Mouse (Mus musculus): ENCODE data around the gene Slirp. TPM values are rescaled to one million over a fixed set of nuclear protein-coding genes. Genes with fewer than 3 reads are reported as not detected.
"Not testable (repeated sequence)": the region's sequence is repeated elsewhere in the genome, so short reads cannot be mapped to it uniquely, and the experiment has no call there.

Slirp gene
- polyA plus RNA-seq, 2 experiments, result 38.5 to 182 TPM

GRCm38 (mm10) chr12:87471964-87472786 is 28.5 kb downstream of the Slirp start, which contains the start of gene Snw1:
TSS of gene Snw1 (minus strand) at chr12:87472274.
- WGBS (ENCODE audit: insufficient replicate concordance), result 3% methylated on average over 44 of the region's 45 CpGs
- TF ChIP-seq CTCF (IDR thresholded peaks at IDR 0.05; ENCODE audit: low read depth), result no peak
- 0 out of 2 replicates have a peak, but pooled peaks have one; percentile 34 for TF ChIP-seq EP300 (IDR thresholded peaks at IDR 0.05; ENCODE audit: low read depth)
- H3K36me3 ChIP-seq (replicated peaks; ENCODE audit: control insufficient read depth, insufficient read depth, low read depth), result peaks cover 14% of the 10 kb centered on the region
- ATAC-seq (ENCODE audit: insufficient read depth) (peak; percentile 94), DNase-seq (ENCODE audit: low read depth in 3 of 3, low spot score in 3 of 3) (peak; percentile 89 to 92 (median 90))
- H3K9ac ChIP-seq (replicated peaks), result peak within 1 kb of the TSS; percentile 97
- H3K9me3 ChIP-seq (ENCODE audit: control insufficient read depth, low read length), result no peaks in the 10 kb centered on the region
- H3K27ac ChIP-seq, result peak within 1 kb of the TSS; percentile 51
- H3K27me3 ChIP-seq (ENCODE audit: control insufficient read depth, insufficient read depth, low read length), result no peaks in the 10 kb centered on the region
- peak within 1 kb of the TSS; percentile 93 for H3K4me3 ChIP-seq (ENCODE audit: insufficient read depth in 1 of 2, low read depth in 2 of 2, low read length in 2 of 2)
- H3K4me1 ChIP-seq (replicated peaks; ENCODE audit: control insufficient read depth in 2 of 2, insufficient read depth in 2 of 2, low read length in 1 of 2), result peaks cover 9 to 11% of the 10 kb centered on the region in 2 experiments
- H3K4me2 ChIP-seq (ENCODE audit: low read depth), result peak within 1 kb of the TSS; percentile 73

- peaks cover 9 to 11% of the 10 kb centered on the region in 2 experiments for H3K4me1 ChIP-seq (replicated peaks; ENCODE audit: control insufficient read depth in 2 of 2, insufficient read depth in 2 of 2, low read length in 1 of 2)
- no peak overlapping the region for H3K9ac ChIP-seq (replicated peaks)
- no peak overlapping the region for H3K27ac ChIP-seq
- TF ChIP-seq CTCF (IDR thresholded peaks at IDR 0.05; ENCODE audit: low read depth) (no peak), EP300 (IDR thresholded peaks at IDR 0.05; ENCODE audit: low read depth) (no peak)
- H3K9me3 ChIP-seq (ENCODE audit: control insufficient read depth, low read length), result no peaks in the 10 kb centered on the region
- 51% methylated on average over 3 of the region's 3 CpGs for WGBS (ENCODE audit: insufficient replicate concordance)
- H3K27me3 ChIP-seq (ENCODE audit: control insufficient read depth, insufficient read depth, low read length), result no peaks in the 10 kb centered on the region
- H3K4me2 ChIP-seq (ENCODE audit: low read depth), result no peak overlapping the region
- ATAC-seq (ENCODE audit: insufficient read depth) (no peak), DNase-seq (ENCODE audit: low read depth in 3 of 3, low spot score in 3 of 3) (no peak)
- H3K4me3 ChIP-seq (ENCODE audit: insufficient read depth in 1 of 2, low read depth in 2 of 2, low read length in 2 of 2), result no peak overlapping the region
- no peaks in the 10 kb centered on the region for H3K36me3 ChIP-seq (replicated peaks; ENCODE audit: control insufficient read depth, insufficient read depth, low read depth)
Observed at GRCm38 (mm10) chr12:87474756-87475155, 31.1 kb downstream of the Slirp start.

DNA sequence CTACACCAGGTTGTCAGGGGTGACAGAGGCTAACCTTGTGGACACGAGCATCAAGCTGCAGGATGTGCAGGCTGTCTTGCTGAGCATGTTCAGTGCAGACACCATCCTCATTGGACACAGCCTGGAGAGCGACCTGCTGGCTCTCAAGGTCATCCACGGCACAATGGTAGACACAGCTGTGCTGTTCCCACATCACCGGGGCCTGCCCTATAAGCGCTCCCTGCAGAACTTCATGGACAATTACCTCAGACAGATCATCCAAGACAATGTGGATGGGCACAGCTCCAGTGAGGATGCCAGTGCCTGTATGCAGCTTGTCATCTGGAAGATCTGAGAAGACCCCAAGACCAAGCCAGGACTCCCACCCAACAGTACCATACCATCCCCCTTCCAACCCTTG is 38.8 kb downstream of the Slirp start:
- not testable (repeated sequence) for H3K4me1 ChIP-seq (replicated peaks; ENCODE audit: control insufficient read depth in 2 of 2, insufficient read depth in 2 of 2, low read length in 1 of 2); DNase-seq (ENCODE audit: low read depth in 3 of 3, low spot score in 3 of 3); H3K36me3 ChIP-seq (replicated peaks; ENCODE audit: control insufficient read depth, insufficient read depth, low read depth); H3K27me3 ChIP-seq (ENCODE audit: control insufficient read depth, insufficient read depth, low read length); H3K27ac ChIP-seq; H3K9me3 ChIP-seq (ENCODE audit: control insufficient read depth, low read length); H3K4me3 ChIP-seq (ENCODE audit: insufficient read depth in 1 of 2, low read depth in 2 of 2, low read length in 2 of 2); ATAC-seq (ENCODE audit: insufficient read depth); H3K4me2 ChIP-seq (ENCODE audit: low read depth); H3K9ac ChIP-seq (replicated peaks)
- 77% methylated on average over 5 of the region's 5 CpGs for WGBS (ENCODE audit: insufficient replicate concordance)

DNA sequence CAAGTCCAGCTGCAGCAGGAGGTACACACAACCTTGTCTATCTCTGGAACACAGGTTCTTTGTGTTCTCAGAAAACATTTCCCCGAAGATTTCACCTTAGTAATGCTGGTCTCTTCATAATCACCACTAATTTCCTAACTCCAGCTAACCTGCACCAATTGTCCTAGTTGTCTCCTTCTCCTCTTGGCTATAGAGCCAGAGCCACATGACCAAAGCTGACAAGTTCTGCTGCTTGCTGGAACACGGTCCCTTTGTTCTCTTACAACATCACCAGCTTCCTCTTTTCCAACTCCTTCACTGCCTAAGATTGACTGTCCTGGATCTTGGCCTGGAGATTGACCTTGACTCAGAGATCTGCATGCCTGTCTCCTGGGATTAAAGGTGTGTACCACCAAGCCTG is 45.0 kb downstream of the Slirp start:
- not testable (repeated sequence) for H3K4me1 ChIP-seq (replicated peaks; ENCODE audit: control insufficient read depth in 2 of 2, insufficient read depth in 2 of 2, low read length in 1 of 2); H3K4me2 ChIP-seq (ENCODE audit: low read depth); H3K27me3 ChIP-seq (ENCODE audit: control insufficient read depth, insufficient read depth, low read length); H3K9ac ChIP-seq (replicated peaks); ATAC-seq (ENCODE audit: insufficient read depth); H3K4me3 ChIP-seq (ENCODE audit: insufficient read depth in 1 of 2, low read depth in 2 of 2, low read length in 2 of 2); H3K36me3 ChIP-seq (replicated peaks; ENCODE audit: control insufficient read depth, insufficient read depth, low read depth); H3K9me3 ChIP-seq (ENCODE audit: control insufficient read depth, low read length); H3K27ac ChIP-seq; DNase-seq (ENCODE audit: low read depth in 3 of 3, low spot score in 3 of 3)
- WGBS (ENCODE audit: insufficient replicate concordance), result 22% methylated on average over 2 of the region's 2 CpGs

- WGBS (ENCODE audit: insufficient replicate concordance), result 77% methylated on average over 3 of the region's 3 CpGs
- H3K27me3 ChIP-seq (ENCODE audit: control insufficient read depth, insufficient read depth, low read length); DNase-seq (ENCODE audit: low read depth in 3 of 3, low spot score in 3 of 3); H3K36me3 ChIP-seq (replicated peaks; ENCODE audit: control insufficient read depth, insufficient read depth, low read depth); H3K9ac ChIP-seq (replicated peaks); ATAC-seq (ENCODE audit: insufficient read depth); H3K4me1 ChIP-seq (replicated peaks; ENCODE audit: control insufficient read depth in 2 of 2, insufficient read depth in 2 of 2, low read length in 1 of 2); H3K4me3 ChIP-seq (ENCODE audit: insufficient read depth in 1 of 2, low read depth in 2 of 2, low read length in 2 of 2); H3K9me3 ChIP-seq (ENCODE audit: control insufficient read depth, low read length); H3K4me2 ChIP-seq (ENCODE audit: low read depth); H3K27ac ChIP-seq: not testable (repeated sequence)
Observed at GRCm38 (mm10) chr12:87494421-87494820, 50.7 kb downstream of the Slirp start, which contains the start of gene Gm5788. TSS of gene Gm5788 (plus strand) at chr12:87494721.

Small RNAs within 50 kb of the gene (microRNA-seq; reads per million reads assigned to microRNA genes)
- gene Mir3068, result 87.9 reads per million, percentile 46 among the genes with 10 or more reads in this experiment

Other genes starting within 250 kb of the Slirp start
- 0.03 and 0.21 TPM in 2 replicates for gene Samd15, start 244.2 kb upstream of the Slirp start, polyA plus RNA-seq (2012; rRNA removed)
- 7.6 and 8.2 TPM in 2 replicates for gene Samd15, start 244.2 kb upstream of the Slirp start, polyA plus RNA-seq (2014; fragmentation: Nextera tagmentation; extraction: Ambion mirVana)
- 0.62 and 0.80 TPM in 2 replicates for gene Tmed8, start 243.4 kb upstream of the Slirp start, polyA plus RNA-seq (2012; rRNA removed)
- gene Tmed8, start 243.4 kb upstream of the Slirp start, polyA plus RNA-seq (2014; fragmentation: Nextera tagmentation; extraction: Ambion mirVana), result 0.50 and 0.99 TPM in 2 replicates
- gene Noxred1, start 205.2 kb upstream of the Slirp start, polyA plus RNA-seq (2012; rRNA removed), result 0.16 and 0.26 TPM in 2 replicates
- 0.28 TPM in 1 of 2 replicates, not detected in the other for gene Noxred1, start 205.2 kb upstream of the Slirp start, polyA plus RNA-seq (2014; fragmentation: Nextera tagmentation; extraction: Ambion mirVana)
- gene Vipas39, start 177.6 kb upstream of the Slirp start, polyA plus RNA-seq (2012; rRNA removed), result 6.1 and 7.8 TPM in 2 replicates
- 8.0 and 10.4 TPM in 2 replicates for gene Vipas39, start 177.6 kb upstream of the Slirp start, polyA plus RNA-seq (2014; fragmentation: Nextera tagmentation; extraction: Ambion mirVana)
- gene Ahsa1, start 177.4 kb upstream of the Slirp start, polyA plus RNA-seq (2012; rRNA removed), result 66.5 and 119 TPM in 2 replicates
- gene Ahsa1, start 177.4 kb upstream of the Slirp start, polyA plus RNA-seq (2014; fragmentation: Nextera tagmentation; extraction: Ambion mirVana), result 109 and 117 TPM in 2 replicates
- 0.07 and 0.11 TPM in 2 replicates for gene Ism2, start 144.2 kb upstream of the Slirp start, polyA plus RNA-seq (2012; rRNA removed)
- gene Ism2, start 144.2 kb upstream of the Slirp start, polyA plus RNA-seq (2014; fragmentation: Nextera tagmentation; extraction: Ambion mirVana), result 0.08 and 0.32 TPM in 2 replicates
- gene Sptlc2, start 55.5 kb upstream of the Slirp start, polyA plus RNA-seq (2012; rRNA removed), result 4.6 and 8.0 TPM in 2 replicates
- 28.2 TPM in 2 replicates for gene Sptlc2, start 55.5 kb upstream of the Slirp start, polyA plus RNA-seq (2014; fragmentation: Nextera tagmentation; extraction: Ambion mirVana)
- 12.0 and 16.3 TPM in 2 replicates for gene Alkbh1, start 121 bp downstream of the Slirp start, polyA plus RNA-seq (2012; rRNA removed)
- 10.4 TPM in 2 replicates for gene Alkbh1, start 121 bp downstream of the Slirp start, polyA plus RNA-seq (2014; fragmentation: Nextera tagmentation; extraction: Ambion mirVana)
- 10.1 and 19.5 TPM in 2 replicates for gene Snw1, start 28.4 kb downstream of the Slirp start, polyA plus RNA-seq (2012; rRNA removed)
- gene Snw1, start 28.4 kb downstream of the Slirp start, polyA plus RNA-seq (2014; fragmentation: Nextera tagmentation; extraction: Ambion mirVana), result 55.5 and 63.0 TPM in 2 replicates
- gene Gm5788, start 50.8 kb downstream of the Slirp start, polyA plus RNA-seq (2012; rRNA removed), result not detected in 2 replicates
- not detected in 2 replicates for gene Gm5788, start 50.8 kb downstream of the Slirp start, polyA plus RNA-seq (2014; fragmentation: Nextera tagmentation; extraction: Ambion mirVana)
- gene Gm8300, start 70.4 kb downstream of the Slirp start, polyA plus RNA-seq (2012; rRNA removed), result not detected in 2 replicates
- gene Gm8300, start 70.4 kb downstream of the Slirp start, polyA plus RNA-seq (2014; fragmentation: Nextera tagmentation; extraction: Ambion mirVana), result not detected in 2 replicates
- gene Oog1, start 158.8 kb downstream of the Slirp start, polyA plus RNA-seq (2012; rRNA removed), result not detected in 2 replicates
- not detected in 2 replicates for gene Oog1, start 158.8 kb downstream of the Slirp start, polyA plus RNA-seq (2014; fragmentation: Nextera tagmentation; extraction: Ambion mirVana)
- not detected in 2 replicates for gene Gm4027, start 175.0 kb downstream of the Slirp start, polyA plus RNA-seq (2012; rRNA removed)
- gene Gm4027, start 175.0 kb downstream of the Slirp start, polyA plus RNA-seq (2014; fragmentation: Nextera tagmentation; extraction: Ambion mirVana), result not detected in 2 replicates
- not detected in 2 replicates for gene Gm16381, start 200.7 kb downstream of the Slirp start, polyA plus RNA-seq (2012; rRNA removed)
- gene Gm16381, start 200.7 kb downstream of the Slirp start, polyA plus RNA-seq (2014; fragmentation: Nextera tagmentation; extraction: Ambion mirVana), result not detected in 2 replicates